Mouse (Mus musculus) ES-Bruce4 (cell line): ENCODE measurements at regions not wholly inside any gene's neighbourhood (a gene's known extent, or its start where the extent isn't known, plus 50 kb on each side); places are given as distances from the start of the nearest gene placed in this dataset.

Experiments
- H3K27ac ChIP-seq: 2 replicates; pipeline ENCODE4 v1.5.1; 2012; ENCODE audit warnings: low read length, inconsistent platforms; ENCODE audit not compliant: insufficient read depth
- H3K27me3 ChIP-seq: 2 replicates; pipeline ENCODE4 v1.6.1; 2012; ENCODE audit warnings: mild to moderate bottlenecking, low read length, inconsistent platforms; ENCODE audit not compliant: control insufficient read depth, poor library complexity, insufficient read depth, severe bottlenecking
- H3K36me3 ChIP-seq: 2 replicates; pipeline ENCODE4 v1.6.1; 2012; ENCODE audit warnings: inconsistent platforms, mild to moderate bottlenecking, low read length, moderate library complexity; ENCODE audit not compliant: control insufficient read depth, poor library complexity, insufficient read depth, severe bottlenecking
- H3K4me1 ChIP-seq: one replicate; pipeline ENCODE4 v1.8.1; 2011; ENCODE audit warnings: low read length; ENCODE audit not compliant: control insufficient read depth, insufficient read depth
- H3K4me3 ChIP-seq: 2 replicates; pipeline ENCODE4 v1.5.1; 2011; ENCODE audit warnings: low read depth, mild to moderate bottlenecking, low read length
- H3K9ac ChIP-seq: 2 replicates; pipeline ENCODE4 v1.6.1; 2012; ENCODE audit warnings: low read depth, mild to moderate bottlenecking, inconsistent platforms; ENCODE audit not compliant: poor library complexity, severe bottlenecking
- H3K9me3 ChIP-seq: replicated peaks from 2 replicates; pipeline ENCODE4 v1.6.1; 2012; ENCODE audit warnings: mild to moderate bottlenecking, low read length, inconsistent platforms; ENCODE audit not compliant: control insufficient read depth, poor library complexity, insufficient read depth, severe bottlenecking
- CTCF ChIP-seq: IDR thresholded peaks from one replicate; pipeline ENCODE4 v1.8.1; 2011; ENCODE audit warnings: low read depth, low read length
- EP300 ChIP-seq: IDR thresholded peaks from 2 replicates; pipeline ENCODE4 v1.6.1; 2011; ENCODE audit warnings: low read depth, low read length; ENCODE audit not compliant: insufficient read depth
- POLR2A ChIP-seq: IDR thresholded peaks from one replicate; pipeline ENCODE4 v1.8.1; 2011; ENCODE audit warnings: low read length; ENCODE audit not compliant: insufficient read depth

- TF ChIP-seq EP300 = no peak
- TF ChIP-seq POLR2A = no peak
- no peak for TF ChIP-seq CTCF
- H3K9me3 ChIP-seq = no peaks in the 10 kb centered on the region
- H3K4me1 ChIP-seq = peaks cover 6% of the 10 kb centered on the region
- no peaks in the 10 kb centered on the region for H3K36me3 ChIP-seq
- H3K27ac ChIP-seq = no peak overlapping the region
- no peaks in the 10 kb centered on the region for H3K27me3 ChIP-seq
- H3K9ac ChIP-seq = no peak overlapping the region
- no peak overlapping the region for H3K4me3 ChIP-seq
Observed at GRCm38 (mm10) chr15:74325543-74325942, 310.6 kb downstream of the Mroh4 start.

GRCm38 (mm10) chr15:74319407-74319806 is 316.7 kb downstream of the Mroh4 start:
- no peak overlapping the region for H3K9ac ChIP-seq
- TF ChIP-seq CTCF = no peak
- TF ChIP-seq POLR2A = no peak
- no peak for TF ChIP-seq EP300
- H3K36me3 ChIP-seq = no peaks in the 10 kb centered on the region
- no peaks in the 10 kb centered on the region for H3K9me3 ChIP-seq
- H3K4me1 ChIP-seq = peaks cover 6% of the 10 kb centered on the region
- H3K27ac ChIP-seq = no peak overlapping the region
- no peaks in the 10 kb centered on the region for H3K27me3 ChIP-seq
- no peak overlapping the region for H3K4me3 ChIP-seq

GRCm38 (mm10) chr15:74318422-74318841 is 317.7 kb downstream of the Mroh4 start:
- no peaks in the 10 kb centered on the region for H3K36me3 ChIP-seq
- H3K4me1 ChIP-seq = peaks cover 6% of the 10 kb centered on the region
- H3K9ac ChIP-seq = no peak overlapping the region
- no peak for TF ChIP-seq CTCF
- TF ChIP-seq EP300 = no peak
- no peak for TF ChIP-seq POLR2A
- H3K9me3 ChIP-seq = no peaks in the 10 kb centered on the region
- no peaks in the 10 kb centered on the region for H3K27me3 ChIP-seq
- no peak overlapping the region for H3K4me3 ChIP-seq
- no peak overlapping the region for H3K27ac ChIP-seq

- no peaks in the 10 kb centered on the region for H3K36me3 ChIP-seq
- H3K9me3 ChIP-seq = no peaks in the 10 kb centered on the region
- no peaks in the 10 kb centered on the region for H3K4me1 ChIP-seq
- no peak overlapping the region for H3K27ac ChIP-seq
- no peak overlapping the region for H3K9ac ChIP-seq
- TF ChIP-seq EP300 (no peak), POLR2A (no peak), CTCF (no peak)
- H3K4me3 ChIP-seq = no peak overlapping the region
- no peaks in the 10 kb centered on the region for H3K27me3 ChIP-seq
Observed at GRCm38 (mm10) chr15:74311082-74311481, 325.1 kb downstream of the Mroh4 start.

- no peak overlapping the region for H3K27ac ChIP-seq
- no peak overlapping the region for H3K4me3 ChIP-seq
- H3K9ac ChIP-seq = no peak overlapping the region
- no peaks in the 10 kb centered on the region for H3K27me3 ChIP-seq
- no peaks in the 10 kb centered on the region for H3K4me1 ChIP-seq
- H3K9me3 ChIP-seq = no peaks in the 10 kb centered on the region
- H3K36me3 ChIP-seq = no peaks in the 10 kb centered on the region
- no peak for TF ChIP-seq CTCF
- TF ChIP-seq EP300 = no peak
- no peak for TF ChIP-seq POLR2A
Observed at GRCm38 (mm10) chr15:74306543-74306942, 329.6 kb downstream of the Mroh4 start.

GRCm38 (mm10) chr15:74296277-74296676 is 339.9 kb downstream of the Mroh4 start:
- Histone ChIP-seq H3K27ac (no peak overlapping the region), H3K9ac (no peak overlapping the region), H3K4me1 (no peaks in the 10 kb centered on the region), H3K4me3 (no peak overlapping the region), H3K9me3 (no peaks in the 10 kb centered on the region), H3K36me3 (no peaks in the 10 kb centered on the region), H3K27me3 (no peaks in the 10 kb centered on the region)
- TF ChIP-seq POLR2A (no peak), CTCF (no peak), EP300 (no peak)
